Mouse (Mus musculus) gastrocnemius, adult 18-20 months (tissue): ENCODE data around the gene Ttc33. TPM values are rescaled to one million over a fixed set of nuclear protein-coding genes. Genes with fewer than 3 reads are reported as not detected.

Experiments
- DNase-seq: peaks from one replicate; pipeline ENCODE4 v3.0.0; 2021; ENCODE audit warnings: low spot score
- long read RNA-seq, 2 experiments: library from polyadenylated mRNA; stranded (forward); transcript quantifications; one replicate each; pipeline ENCODE4 v2.0.0; 2021
- total RNA-seq, 2 experiments: library from RNA; stranded (reverse); gene quantifications; 2 replicates each; pipeline ENCODE4 v1.2.3; 2021

The Ttc33 gene
- 10 to 100 TPM; 69.0 to 74.1 TPM for total RNA-seq
- long read RNA-seq, experiment 1, transcript Ttc33-201 (5 exons, 1,832 nt): major isoform, 22 of 64 reads
- long read RNA-seq, experiment 1, transcript Ttc33-203 (5 exons, 1,671 nt): minor isoform, 16 of 64 reads
- long read RNA-seq, experiment 1, partial matches to known transcripts: 12 of 64 reads
- long read RNA-seq, experiment 1, other reads (novel, unspliced or antisense): 12 of 64 reads
- long read RNA-seq, experiment 2, transcript Ttc33-203 (5 exons, 1,671 nt): minor isoform, 7 of 65 reads
- long read RNA-seq, experiment 2, transcript Ttc33-201 (5 exons, 1,832 nt): major isoform, 41 of 65 reads
- long read RNA-seq, experiment 2, partial matches to known transcripts: 7 of 65 reads
- long read RNA-seq, experiment 2, other reads (novel, unspliced or antisense): 8 of 65 reads

- peak; percentile 85 for DNase-seq
Measured at GRCm38 (mm10) chr15:5185366-5186292, at the start of gene Ttc33. Ttc33 (plus strand) TSS chr15:5185525.

GRCm38 (mm10) chr15:5138021-5138856 is 47.1 kb upstream of the Ttc33 start:
- no peak for DNase-seq

DNA sequence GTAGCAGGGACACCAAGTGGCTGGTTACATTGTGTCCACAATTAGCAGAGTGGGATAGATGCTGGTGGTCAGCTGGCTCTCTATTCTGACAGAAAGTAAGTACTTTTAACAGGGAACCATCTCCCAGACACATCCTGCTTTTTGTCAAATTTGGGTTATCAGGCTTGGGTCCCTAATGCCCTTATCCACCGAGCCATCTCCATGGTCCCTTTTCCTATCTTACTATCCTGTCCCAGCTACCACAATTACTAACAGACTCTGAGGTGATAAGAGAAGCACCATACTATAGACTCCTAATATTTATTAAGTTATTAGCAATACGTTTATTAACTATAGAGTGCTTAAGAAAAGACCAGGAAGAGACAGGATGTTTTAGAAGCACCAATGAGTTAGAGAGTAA is 46.0 kb upstream of the Ttc33 start:
- no peak for DNase-seq

DNA sequence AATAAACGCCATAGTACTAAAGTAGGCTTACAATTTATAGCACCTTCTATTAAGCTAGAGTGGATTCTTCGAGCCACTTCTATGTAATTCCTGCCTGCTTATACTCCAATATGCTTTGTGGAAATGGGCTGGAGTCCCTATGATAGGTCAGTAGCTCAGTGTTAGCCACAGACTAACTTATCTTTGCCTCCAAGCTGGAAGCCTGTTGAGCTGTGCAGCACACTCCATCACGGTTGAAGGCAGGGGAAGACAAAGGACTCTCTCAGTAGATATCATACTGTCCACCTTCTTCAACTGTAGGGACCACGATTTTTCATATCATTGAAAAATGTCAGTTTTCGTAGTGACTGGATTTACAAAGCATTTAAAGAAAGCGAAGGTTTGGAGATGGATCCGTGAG is 45.5 kb upstream of the Ttc33 start:
- no peak for DNase-seq

DNA sequence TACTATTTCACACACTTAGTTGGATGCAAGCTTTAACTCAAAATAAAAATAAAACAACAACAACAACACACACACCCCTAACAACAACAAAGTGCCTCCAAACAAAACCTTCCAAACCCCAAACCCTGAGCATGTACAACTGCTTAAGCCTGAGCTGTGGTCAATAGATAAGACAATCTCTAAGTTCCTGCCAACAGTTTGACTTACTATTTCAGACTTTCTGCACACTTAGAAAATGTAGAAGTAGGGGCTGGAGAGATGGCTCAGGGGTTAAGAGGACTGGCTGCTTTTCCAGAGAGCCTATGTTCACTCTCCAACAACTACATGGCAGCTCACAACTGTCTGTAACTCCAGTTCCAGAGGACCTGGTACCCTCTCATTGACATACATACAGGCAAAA is 45.0 kb upstream of the Ttc33 start:
- no peak for DNase-seq

DNA sequence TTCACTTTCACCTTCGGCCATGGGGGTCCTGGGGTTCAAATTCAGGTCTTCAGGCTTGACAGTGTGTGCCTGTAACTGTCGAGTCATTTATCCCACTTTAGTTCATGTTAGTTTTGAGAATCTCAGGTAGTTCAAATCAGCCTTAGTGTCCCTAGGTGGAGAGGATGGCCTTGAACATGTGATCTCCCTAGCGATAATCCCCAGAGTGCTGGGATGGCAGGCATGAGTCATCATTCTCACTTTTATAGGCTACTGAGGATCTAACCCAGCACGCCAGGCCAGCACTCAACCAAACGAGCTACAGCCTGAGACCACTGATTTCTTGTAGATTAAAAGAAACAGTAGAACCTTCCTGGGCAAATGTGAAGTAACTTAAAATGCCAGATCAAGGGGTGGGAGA is 43.3 kb upstream of the Ttc33 start:
- no peak for DNase-seq

DNA sequence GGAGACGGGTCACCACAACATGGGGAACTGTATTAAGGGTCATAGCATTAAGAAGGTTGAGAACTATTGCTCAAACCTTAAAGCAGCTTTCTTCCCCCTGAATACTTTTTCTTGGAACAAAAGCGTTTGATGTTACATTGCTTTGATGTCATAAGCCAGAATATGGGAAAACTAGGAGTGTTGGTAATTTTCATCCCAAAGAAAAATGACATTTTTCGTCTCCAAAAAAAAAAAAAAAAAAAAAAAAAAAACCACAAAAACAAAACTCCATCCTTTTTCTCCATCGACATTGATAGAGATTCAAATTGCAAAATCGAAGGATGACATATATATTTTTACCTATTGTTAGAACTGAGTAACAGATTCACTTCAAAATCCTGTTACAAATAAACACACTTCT is 42.6 kb upstream of the Ttc33 start:
- DNase-seq: no peak

GRCm38 (mm10) chr15:5143361-5144020 is 41.8 kb upstream of the Ttc33 start, which contains the start of gene Prkaa1:
Prkaa1 (plus strand) TSS chr15:5143861.
- peak; percentile 70 for DNase-seq

GRCm38 (mm10) chr15:5144021-5144778 is 41.1 kb upstream of the Ttc33 start:
- peak; percentile 47 for DNase-seq

DNA sequence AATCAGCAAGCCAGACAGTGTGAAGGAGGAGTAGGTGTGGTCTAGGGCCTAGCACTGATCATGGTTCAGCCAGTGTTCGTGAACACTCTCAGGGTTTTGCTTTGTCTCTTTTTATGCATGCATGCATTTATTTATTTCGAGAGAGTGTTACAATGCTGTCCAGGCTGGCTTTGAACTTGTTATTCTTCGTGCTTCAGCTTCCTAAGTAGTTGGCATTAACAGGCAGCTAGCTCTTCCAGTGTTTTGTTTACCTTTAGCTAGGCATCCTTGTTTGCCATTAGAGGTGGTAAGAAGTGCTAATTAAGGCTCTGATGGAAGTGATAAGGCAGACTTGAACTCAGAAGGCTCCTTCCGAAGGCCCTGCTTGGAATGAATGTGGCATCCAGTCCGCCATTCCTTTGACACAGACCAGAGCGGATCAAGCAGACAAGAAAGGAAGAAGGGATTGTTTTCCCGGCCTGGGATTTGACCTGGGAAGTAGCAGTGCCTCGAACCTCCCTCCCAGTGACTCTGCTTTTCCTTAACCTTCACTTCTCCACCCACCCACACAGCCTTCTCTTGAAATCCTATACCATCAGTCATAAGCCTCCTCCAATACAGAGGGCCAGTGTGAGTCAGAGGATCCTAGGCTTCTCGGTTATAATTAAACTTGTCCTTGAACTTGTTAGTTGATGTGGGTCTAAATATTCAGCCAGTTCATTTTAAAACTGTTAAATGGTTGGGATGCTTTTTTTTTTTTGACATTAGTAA is 40.0 kb upstream of the Ttc33 start:
- DNase-seq: no peak

GRCm38 (mm10) chr15:5149187-5149586 is 36.1 kb upstream of the Ttc33 start:
- peak; percentile 15 for DNase-seq

DNA sequence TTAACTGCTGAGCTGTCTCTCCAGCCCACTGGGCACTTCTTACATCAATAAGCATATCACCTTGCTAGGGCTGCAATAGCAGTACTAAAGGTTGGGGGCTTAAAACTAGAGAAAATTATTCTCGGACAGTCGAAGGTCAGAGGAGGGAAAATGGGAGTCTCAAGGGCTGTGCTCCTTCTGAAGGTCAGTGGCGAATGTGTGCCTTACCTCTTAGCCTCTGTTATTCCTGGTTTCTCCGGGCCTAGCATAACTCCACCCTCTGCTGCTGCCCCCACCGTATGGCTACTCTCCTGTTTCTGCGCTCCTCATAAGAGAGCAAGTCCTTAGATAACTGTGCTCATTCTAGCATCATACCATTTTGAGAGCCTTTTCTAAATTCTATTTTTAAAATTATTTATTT is 33.2 kb upstream of the Ttc33 start:
- no peak for DNase-seq

GRCm38 (mm10) chr15:5154621-5155020 is 30.7 kb upstream of the Ttc33 start:
- DNase-seq: no peak

DNA sequence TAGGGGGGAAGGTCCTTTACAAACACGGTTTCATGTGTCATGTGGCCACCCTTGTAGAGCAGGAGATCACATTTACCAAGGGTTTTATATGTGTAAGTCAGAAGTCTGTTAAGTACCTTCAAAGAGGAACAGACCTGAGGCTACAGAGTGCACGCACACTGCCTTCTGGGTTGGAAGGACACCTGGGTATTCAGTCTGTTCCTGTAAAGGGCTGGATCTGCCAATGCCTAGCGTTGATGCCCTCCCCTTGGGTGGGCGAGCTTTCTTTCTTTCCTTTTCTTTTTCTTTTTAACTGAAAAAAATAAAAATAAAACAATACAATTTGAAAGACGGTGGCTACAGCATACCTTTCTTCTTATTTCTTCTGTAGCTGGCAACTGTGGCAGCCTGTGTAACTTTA is 30.2 kb upstream of the Ttc33 start:
- no peak for DNase-seq

GRCm38 (mm10) chr15:5156355-5156754 is 29.0 kb upstream of the Ttc33 start:
- no peak for DNase-seq

- no peak for DNase-seq
Measured at GRCm38 (mm10) chr15:5157386-5157785, 27.9 kb upstream of the Ttc33 start.

- peak; percentile 17 for DNase-seq
Measured at GRCm38 (mm10) chr15:5158827-5159226, 26.5 kb upstream of the Ttc33 start.

DNA sequence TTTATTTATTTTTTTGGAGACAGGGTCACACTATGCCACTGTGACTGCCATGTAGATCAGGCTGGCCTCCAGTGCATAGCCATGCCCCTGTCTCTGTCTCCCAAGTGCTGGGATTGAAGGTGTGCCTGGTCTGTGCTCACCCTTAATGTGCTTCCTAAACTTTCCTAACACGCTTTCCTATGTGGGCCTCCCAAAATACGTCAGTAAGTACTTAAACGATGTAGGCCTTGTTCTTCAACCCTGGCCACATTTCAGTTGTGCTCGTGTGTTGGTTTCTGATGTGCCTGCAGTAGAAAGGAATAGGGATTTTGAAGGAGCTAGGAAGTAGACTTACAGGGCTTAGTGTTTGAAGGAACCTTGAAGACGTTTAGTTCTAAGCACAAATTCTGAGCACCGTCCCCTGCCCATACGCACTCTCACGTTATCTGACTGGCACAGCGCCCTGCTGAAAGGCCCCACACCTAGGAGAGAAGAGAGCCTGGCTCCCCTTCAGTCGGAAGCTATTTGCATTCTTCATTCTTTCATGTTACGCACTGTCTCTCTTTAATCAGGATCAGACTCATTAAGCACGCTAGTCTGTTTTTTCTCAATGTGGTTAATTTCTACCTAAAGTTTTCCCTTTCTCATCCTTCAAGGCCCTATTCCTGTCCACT is 20.1 kb upstream of the Ttc33 start:
- no peak for DNase-seq
